In genomic region chr17:87283755-87284481, GRCm38 (mm10) we compare ENCODE assay signal across 8 mouse cellular contexts. TPM values are rescaled to one million over a fixed set of nuclear protein-coding genes. Genes with fewer than 3 reads are reported as not detected.
DNase-seq lines count a peak whose midpoint lies in the region; ATAC-seq and TF ChIP-seq lines count a peak whose summit lies in the region.

No protein-coding gene starts in this region.

- peak overlapping the region; percentile 98 for H3K4me2 ChIP-seq in forebrain, embryonic 12.5 days
- peak overlapping the region; percentile 90 for H3K4me2 ChIP-seq in intestine, postnatal 0 days (replicated peaks; ENCODE audit: low read depth)

- peak; percentile 72 for DNase-seq in 416B (ENCODE audit: low read depth)
- no peak for DNase-seq in ES-E14 (ENCODE audit: low read depth, low spot score)
- DNase-seq in spleen, postnatal 36 days (ENCODE audit: low spot score in 2 of 2), result peak; percentile 86 to 88
- DNase-seq in right cerebral cortex, postnatal 36 days (ENCODE audit: low spot score in 2 of 2), result no peak
- no peak for DNase-seq in cerebellum, postnatal 36 days

- H3K9ac ChIP-seq in ES-E14 (ENCODE audit: insufficient read depth, low read depth, low read length, poor library complexity, severe bottlenecking), result peak overlapping the region; percentile 77
- H3K9ac ChIP-seq in forebrain, embryonic 12.5 days, result no peak overlapping the region
- H3K9ac ChIP-seq in intestine, postnatal 0 days (ENCODE audit: low read depth, low read length), result peak overlapping the region; percentile 82

- no peak overlapping the region for H3K27ac ChIP-seq in ES-E14 (ENCODE audit: insufficient read depth, low read depth, low read length, poor library complexity, severe bottlenecking)
- no peak overlapping the region for H3K27ac ChIP-seq in forebrain, embryonic 12.5 days
- H3K27ac ChIP-seq in intestine, postnatal 0 days (ENCODE audit: low read depth, low read length), result peak overlapping the region; percentile 96

- peak overlapping the region; percentile 91 for H3K4me3 ChIP-seq in ES-E14 (ENCODE audit: insufficient read depth in 1 of 2, low read depth in 1 of 2, low read length in 2 of 2, poor library complexity in 1 of 2, severe bottlenecking in 1 of 2)
- H3K4me3 ChIP-seq in forebrain, embryonic 12.5 days (replicated peaks), result peak overlapping the region; percentile 75
- H3K4me3 ChIP-seq in intestine, postnatal 0 days (ENCODE audit: low read depth, low read length), result peak overlapping the region; percentile 62

- no peak for ATAC-seq in forebrain, embryonic 12.5 days (ENCODE audit: low FRiP score)
- no peak for ATAC-seq in intestine, postnatal 0 days
- ATAC-seq in megakaryocyte, adult 5-6 weeks (ENCODE audit: poor library complexity, severe bottlenecking), result peak; percentile 55

- no peak for TF ChIP-seq CTCF in intestine, postnatal 0 days (IDR thresholded peaks at IDR 0.05; ENCODE audit: low read depth)

- no peaks in the 10 kb centered on the region for H3K36me3 ChIP-seq in ES-E14 (ENCODE audit: control insufficient read depth, insufficient read depth, low read length, poor library complexity, severe bottlenecking)
- H3K36me3 ChIP-seq in forebrain, embryonic 12.5 days (replicated peaks), result no peaks in the 10 kb centered on the region
- H3K36me3 ChIP-seq in intestine, postnatal 0 days (ENCODE audit: control insufficient read depth, insufficient read depth), result no peaks in the 10 kb centered on the region

- in situ Hi-C loops in ES-E14 (cut with MboI; ENCODE audit: low sequenced_read_pairs in 2 of 2, unreplicated experiment in 2 of 2), result no loop called here

- peaks cover 0 to 2% of the 10 kb centered on the region in 2 experiments; a peak in 2 of 4 replicates for H3K4me1 ChIP-seq in ES-E14 (ENCODE audit: control insufficient read depth in 2 of 2, insufficient read depth in 2 of 2, low read length in 2 of 2, poor library complexity in 1 of 2)
- peaks cover 28% of the 10 kb centered on the region for H3K4me1 ChIP-seq in forebrain, embryonic 12.5 days
- peaks cover 12% of the 10 kb centered on the region; the same call in 1 of the 2 replicates for H3K4me1 ChIP-seq in intestine, postnatal 0 days (replicated peaks; ENCODE audit: control insufficient read depth, insufficient read depth, low read length)

- 5% methylated on average over 21 of the region's 21 CpGs for WGBS in forebrain, embryonic 12.5 days
- 8% methylated on average over 21 of the region's 21 CpGs for WGBS in intestine, postnatal 0 days

- H3K27me3 ChIP-seq in forebrain, embryonic 12.5 days, result peaks cover 61% of the 10 kb centered on the region
- H3K27me3 ChIP-seq in intestine, postnatal 0 days (replicated peaks; ENCODE audit: control insufficient read depth, insufficient read depth, low read length), result no peaks in the 10 kb centered on the region

- no peaks in the 10 kb centered on the region for H3K9me3 ChIP-seq in ES-E14 (ENCODE audit: control insufficient read depth, insufficient read depth, low read depth, low read length)
- H3K9me3 ChIP-seq in forebrain, embryonic 12.5 days, result no peaks in the 10 kb centered on the region
- no peaks in the 10 kb centered on the region for H3K9me3 ChIP-seq in intestine, postnatal 0 days (ENCODE audit: control insufficient read depth)

TF ChIP-seq in ES-E14, 5 proteins besides CTCF, POLR2A, EP300 and RAD21:
- TF ChIP-seq HCFC1 (IDR thresholded peaks at IDR 0.05; ENCODE audit: borderline replicate concordance, insufficient read depth, low read length), result no peak
- TF ChIP-seq CHD2 (IDR thresholded peaks at IDR 0.05; ENCODE audit: low read depth, low read length), result no peak
- TF ChIP-seq ZC3H11A (IDR thresholded peaks at IDR 0.05; ENCODE audit: borderline replicate concordance, low read depth, low read length), result no peak
- TF ChIP-seq ZNF384 (IDR thresholded peaks at IDR 0.05; ENCODE audit: low read depth, low read length), result no peak
- TF ChIP-seq MAFK (IDR thresholded peaks at IDR 0.05; ENCODE audit: insufficient read depth, low read depth, low read length), result no peak

RNA-seq across cellular contexts. Expression of gene Ttc7, which starts 1.2 kb away (rescaled TPM):
- 2.7 and 4.2 TPM in 2 replicates for total RNA-seq in ES-E14 (2012; rRNA removed)
- polyA plus RNA-seq in forebrain, embryonic 12.5 days (2016; fragmentation: Nextera tagmentation; extraction: Ambion mirVana), result 3.5 and 3.8 TPM in 2 replicates
- polyA plus RNA-seq in intestine, postnatal 0 days (2015; fragmentation: Nextera tagmentation; extraction: Ambion mirVana), result 61.7 and 69.2 TPM in 2 replicates
- total RNA-seq in megakaryocyte, adult 5-6 weeks (2015), result 78.8 and 94.9 TPM in 2 replicates
- total RNA-seq in megakaryocyte, adult 5-6 weeks (2017), result 94.0 and 96.3 TPM in 2 replicates

RNA-seq across cellular contexts. Expression of gene Mcfd2, which starts 18.2 kb away (rescaled TPM):
- total RNA-seq in ES-E14 (2012; rRNA removed), result 81.8 and 98.4 TPM in 2 replicates
- 50.9 and 53.3 TPM in 2 replicates for polyA plus RNA-seq in forebrain, embryonic 12.5 days (2016; fragmentation: Nextera tagmentation; extraction: Ambion mirVana)
- 220 and 231 TPM in 2 replicates for polyA plus RNA-seq in intestine, postnatal 0 days (2015; fragmentation: Nextera tagmentation; extraction: Ambion mirVana)
- total RNA-seq in megakaryocyte, adult 5-6 weeks (2015), result 16.1 and 19.7 TPM in 2 replicates
- 38.5 and 44.9 TPM in 2 replicates for total RNA-seq in megakaryocyte, adult 5-6 weeks (2017)

Comparison
In these comparisons a context has a peak if more than half of its experiments do, and no peak if none do; other contexts are left out.
1. DNase-seq: peak in 416B (single experiment) and spleen, postnatal 36 days (2 of 2); none in ES-E14 (single experiment), right cerebral cortex, postnatal 36 days (0 of 2) and cerebellum, postnatal 36 days (0 of 2).
2. RNA of gene Ttc7, which starts 1.2 kb away (total RNA-seq): 78.8 to 96.3 TPM in megakaryocyte, adult 5-6 weeks; 2.7 to 4.2 TPM in ES-E14; every median in the first group is over 10 times any median in the second.
3. Peak in every context shown above with its lines, with median percentiles within 50 percentile points of each other: H3K4me3 ChIP-seq.